Mouse (Mus musculus) ES-E14 (cell line): ENCODE data around the gene Trpt1. TPM values are rescaled to one million over a fixed set of nuclear protein-coding genes. Genes with fewer than 3 reads are reported as not detected.

ENCODE experiments used
- DNase-seq: peaks from one replicate; pipeline ENCODE4 v3.0.0-alpha.2; 2013; ENCODE audit warnings: low read depth, low spot score
- H3K27ac ChIP-seq: 2 replicates; pipeline ENCODE4 v1.5.1; 2012; ENCODE audit warnings: low read depth, mild to moderate bottlenecking, low read length, moderate library complexity, mixed read lengths; ENCODE audit not compliant: poor library complexity, insufficient read depth, severe bottlenecking
- H3K36me3 ChIP-seq: 2 replicates; pipeline ENCODE4 v1.6.1; 2012; ENCODE audit warnings: mild to moderate bottlenecking, low read length, moderate library complexity, mixed read lengths; ENCODE audit not compliant: control insufficient read depth, poor library complexity, insufficient read depth, severe bottlenecking
- H3K4me1 ChIP-seq, 2 experiments: fragments of 150-350 bp in 1 of 2; sonication (generic) in 1 of 2; 2 replicates each; pipeline ENCODE4 v1.6.1; 2012; ENCODE audit warnings: low read length in 2 of 2, mild to moderate bottlenecking in 1 of 2, mixed read lengths in 1 of 2; ENCODE audit not compliant: control insufficient read depth in 2 of 2, insufficient read depth in 2 of 2, poor library complexity in 1 of 2
- H3K4me3 ChIP-seq, 2 experiments: fragments of 150-350 bp in 1 of 2; sonication (generic) in 1 of 2; 2 replicates each; pipeline ENCODE4 v1.5.1; 2012; ENCODE audit warnings: low read length in 2 of 2, low read depth in 1 of 2, mild to moderate bottlenecking in 1 of 2, mixed read lengths in 1 of 2; ENCODE audit not compliant: insufficient read depth in 1 of 2, poor library complexity in 1 of 2, severe bottlenecking in 1 of 2
- H3K9ac ChIP-seq: 2 replicates; pipeline ENCODE4 v1.6.1; 2012; ENCODE audit warnings: low read depth, mild to moderate bottlenecking, low read length, mixed read lengths; ENCODE audit not compliant: poor library complexity, insufficient read depth, severe bottlenecking
- H3K9me3 ChIP-seq: fragments of 150-350 bp; sonication (generic); 2 replicates; pipeline ENCODE4 v1.6.1; 2012; ENCODE audit warnings: low read depth, mild to moderate bottlenecking, low read length; ENCODE audit not compliant: control insufficient read depth, insufficient read depth
- CHD2 ChIP-seq: IDR thresholded peaks from 2 replicates; pipeline ENCODE4 v1.6.1; 2014; ENCODE audit warnings: mild to moderate bottlenecking, low read depth, low read length, inconsistent platforms
- HCFC1 ChIP-seq: IDR thresholded peaks from 2 replicates; pipeline ENCODE4 v1.6.1; 2012; ENCODE audit warnings: low read length, inconsistent platforms, borderline replicate concordance; ENCODE audit not compliant: insufficient read depth
- MAFK ChIP-seq: IDR thresholded peaks from 2 replicates; pipeline ENCODE4 v1.6.1; 2014; ENCODE audit warnings: mild to moderate bottlenecking, low read depth, low read length, inconsistent platforms; ENCODE audit not compliant: insufficient read depth
- ZC3H11A ChIP-seq: IDR thresholded peaks from 2 replicates; pipeline ENCODE4 v1.6.1; 2012; ENCODE audit warnings: low read depth, mild to moderate bottlenecking, inconsistent platforms, low read length, borderline replicate concordance
- ZNF384 ChIP-seq: IDR thresholded peaks from 2 replicates; pipeline ENCODE4 v1.6.1; 2012; ENCODE audit warnings: low read depth, low read length, inconsistent platforms
- in situ Hi-C, 2 experiments: fragments of 600-800 bp; cut with MboI; formaldehyde crosslinking; loops; one replicate each; pipeline ENCODE4 v1.15.1; 2025; ENCODE audit warnings: low sequenced_read_pairs in 2 of 2, inconsistent platforms in 1 of 2; ENCODE audit not compliant: unreplicated experiment in 2 of 2
- total RNA-seq: library from RNA; depleted of rRNA; stranded (reverse); fragments of 300-350 nt; gene quantifications from 2 replicates; pipeline ENCODE4 v1.2.3, GENCODE M21; 2012

Gene Trpt1
- total RNA-seq, 1 experiment: 5.0 TPM

- Histone ChIP-seq H3K27ac (no peak overlapping the region), H3K9ac (no peak overlapping the region), H3K4me1 (peaks cover 0 to 18% of the 10 kb centered on the region in 2 experiments; a peak in 1 of 4 replicates)
Measured at GRCm38 (mm10) chr19:6997721-6998290, 1.9 kb downstream of the Trpt1 start.

GRCm38 (mm10) chr19:6999360-7000063, 3.6 kb downstream of the Trpt1 start:
- H3K4me3 ChIP-seq: no peak overlapping the region
- DNase-seq: no peak
- H3K27ac ChIP-seq: no peak overlapping the region
- H3K36me3 ChIP-seq: peaks cover 13% of the 10 kb centered on the region
- peaks cover 0 to 12% of the 10 kb centered on the region in 2 experiments; a peak in 1 of 4 replicates for H3K4me1 ChIP-seq
- no peaks in the 10 kb centered on the region for H3K9me3 ChIP-seq
- no peak overlapping the region for H3K9ac ChIP-seq
- in situ Hi-C loops: no loop called here
- no peak for TF ChIP-seq HCFC1
- no peak for TF ChIP-seq ZNF384
- no peak for TF ChIP-seq CHD2
- no peak for TF ChIP-seq ZC3H11A
- TF ChIP-seq MAFK: no peak

More at GRCm38 (mm10) chr19:6997721-6998290, 1.9 kb downstream of the Trpt1 start:
- TF ChIP-seq CHD2: no peak
- TF ChIP-seq MAFK: no peak
- no peak for TF ChIP-seq ZC3H11A
- no peak for TF ChIP-seq ZNF384
- no peak for TF ChIP-seq HCFC1
- no peak for DNase-seq
- Histone ChIP-seq H3K9me3 (no peaks in the 10 kb centered on the region), H3K36me3 (peaks cover 13% of the 10 kb centered on the region), H3K4me3 (no peak overlapping the region)
- in situ Hi-C loops: no loop called here

GRCm38 (mm10) chr19:7006892-7007593, 11.1 kb downstream of the Trpt1 start:
- TF ChIP-seq ZC3H11A: no peak
- no peak for TF ChIP-seq CHD2
- no peak for TF ChIP-seq ZNF384
- no peak for TF ChIP-seq HCFC1
- no peak for TF ChIP-seq MAFK
- in situ Hi-C loops: no loop called here
- no peaks in the 10 kb centered on the region for H3K9me3 ChIP-seq
- H3K4me1 ChIP-seq: no peaks in the 10 kb centered on the region
- H3K36me3 ChIP-seq: no peaks in the 10 kb centered on the region
- no peak overlapping the region for H3K9ac ChIP-seq
- no peak overlapping the region for H3K4me3 ChIP-seq
- H3K27ac ChIP-seq: no peak overlapping the region
- DNase-seq: no peak

GRCm38 (mm10) chr19:7012426-7012825, 16.5 kb downstream of the Trpt1 start:
- Histone ChIP-seq H3K27ac (no peak overlapping the region), H3K9ac (no peak overlapping the region), H3K4me1 (no peaks in the 10 kb centered on the region), H3K9me3 (no peaks in the 10 kb centered on the region), H3K4me3 (no peak overlapping the region), H3K36me3 (no peaks in the 10 kb centered on the region)
- no peak for DNase-seq
- in situ Hi-C loops: no loop called here
- no peak for TF ChIP-seq CHD2
